Mouse (Mus musculus) hematopoietic stem cell, adult 5-6 weeks (primary cell): ENCODE results near the gene Ncoa7. TPM values are rescaled to one million over a fixed set of nuclear protein-coding genes. Genes with fewer than 3 reads are reported as not detected.
A peak's percentile ranks its signal among the peaks of the same experiment; 100 is the strongest.

Experiments used
- ATAC-seq, 2 experiments: fragments of 125-278 bp in 1 of 2; replicated peaks in 1 of 2; 2 replicates each; pipeline ENCODE4 v1.8.0; 2016 to 2017; ENCODE audit warnings: inconsistent platforms in 2 of 2, mild to moderate bottlenecking in 2 of 2, moderate number of reproducible peaks in 2 of 2, low read depth in 1 of 2, moderate TSS enrichment in 1 of 2; ENCODE audit not compliant: low FRiP score in 2 of 2, poor library complexity in 2 of 2, severe bottlenecking in 2 of 2, insufficient read depth in 1 of 2, low TSS enrichment in 1 of 2
- total RNA-seq: library from RNA; stranded (forward); fragments of 172-1452, 232-1000 nt; gene quantifications from 2 replicates; pipeline ENCODE4 v1.2.3, GENCODE M21; 2017

The Ncoa7 gene
- total RNA-seq, 1 experiment from 2014 or later: 48.2 TPM

GRCm38 (mm10) chr10:30759360-30760147 lies 43.6 kb downstream of the Ncoa7 start:
- ATAC-seq: no peak

- ATAC-seq: no peak
Measured at GRCm38 (mm10) chr10:30756064-30756463, 47.1 kb downstream of the Ncoa7 start.

GRCm38 (mm10) chr10:30754825-30755457 lies 48.2 kb downstream of the Ncoa7 start:
- ATAC-seq: peak; percentile 73 to 75

- no peak for ATAC-seq
Measured at GRCm38 (mm10) chr10:30754082-30754481, 49.0 kb downstream of the Ncoa7 start.

- no peak for ATAC-seq
Measured at GRCm38 (mm10) chr10:30752485-30752884, 50.6 kb downstream of the Ncoa7 start.

- ATAC-seq: peak; percentile 84 to 90
Measured at GRCm38 (mm10) chr10:30751586-30751985, 51.5 kb downstream of the Ncoa7 start.

GRCm38 (mm10) chr10:30749807-30750206 lies 53.3 kb downstream of the Ncoa7 start:
- peak in 1 of 2 experiments; percentile 22; a peak in 1 of 4 replicates for ATAC-seq

- ATAC-seq: no peak
Measured at GRCm38 (mm10) chr10:30745238-30745974, 57.7 kb downstream of the Ncoa7 start.

- ATAC-seq: no peak
Measured at GRCm38 (mm10) chr10:30743275-30743674, 59.9 kb downstream of the Ncoa7 start.

- peak in 1 of 2 experiments; percentile 53; a peak in 1 of 4 replicates for ATAC-seq
Measured at GRCm38 (mm10) chr10:30738403-30738802, 64.7 kb downstream of the Ncoa7 start.

- no peak for ATAC-seq
Measured at GRCm38 (mm10) chr10:30737323-30737722, 65.8 kb downstream of the Ncoa7 start.

- no peak for ATAC-seq
Measured at GRCm38 (mm10) chr10:30733148-30733785, 69.9 kb downstream of the Ncoa7 start.

GRCm38 (mm10) chr10:30731321-30731914 lies 71.7 kb downstream of the Ncoa7 start:
- ATAC-seq: no peak

GRCm38 (mm10) chr10:30730791-30731190 lies 72.3 kb downstream of the Ncoa7 start:
- no peak for ATAC-seq

GRCm38 (mm10) chr10:30729157-30730096 lies 73.7 kb downstream of the Ncoa7 start:
- no peak for ATAC-seq

- ATAC-seq: 0 out of 4 replicates have a peak, but pooled peaks of 1 of the 2 experiments have one; percentile 38
Measured at GRCm38 (mm10) chr10:30723014-30723413, 80.1 kb downstream of the Ncoa7 start.
